Mouse (Mus musculus) hindbrain, embryonic 13.5 days (tissue): ENCODE data around the gene Gm10153. TPM values are rescaled to one million over a fixed set of nuclear protein-coding genes. Genes with fewer than 3 reads are reported as not detected.
"Not testable (repeated sequence)": the region's sequence is repeated elsewhere in the genome, so short reads cannot be mapped to it uniquely, and the experiment has no call there.

Experiments used
- ATAC-seq: fragments of 200-750 bp; cut with Nextera tagmentation; 2 replicates; pipeline ENCODE4 v1.8.0; 2017; ENCODE audit warnings: moderate TSS enrichment; ENCODE audit not compliant: low FRiP score
- H3K27ac ChIP-seq: fragments of 300-500 bp; sonication (generic); 2 replicates; pipeline ENCODE4 v1.5.1; 2015; ENCODE audit warnings: inconsistent platforms, mild to moderate bottlenecking, moderate library complexity
- H3K27me3 ChIP-seq: fragments of 300-500 bp; sonication (generic); 2 replicates; pipeline ENCODE4 v1.6.1; 2015; ENCODE audit warnings: mild to moderate bottlenecking, inconsistent platforms
- H3K36me3 ChIP-seq: fragments of 300-500 bp; sonication (generic); 2 replicates; pipeline ENCODE4 v1.6.1; 2015; ENCODE audit warnings: mild to moderate bottlenecking, inconsistent platforms
- H3K4me1 ChIP-seq: fragments of 300-500 bp; sonication (generic); replicated peaks from 2 replicates; pipeline ENCODE4 v1.6.1; 2015; ENCODE audit warnings: inconsistent platforms
- H3K4me2 ChIP-seq: fragments of 300-500 bp; sonication (generic); 2 replicates; pipeline ENCODE4 v1.6.1; 2015; ENCODE audit warnings: inconsistent platforms, mild to moderate bottlenecking, moderate library complexity
- H3K4me3 ChIP-seq: fragments of 300-500 bp; sonication (generic); 2 replicates; pipeline ENCODE4 v1.5.1; 2015; ENCODE audit warnings: mild to moderate bottlenecking, inconsistent platforms
- H3K9ac ChIP-seq: fragments of 300-500 bp; sonication (generic); 2 replicates; pipeline ENCODE4 v1.6.1; 2015; ENCODE audit warnings: mild to moderate bottlenecking, inconsistent platforms
- H3K9me3 ChIP-seq: fragments of 300-500 bp; sonication (generic); 2 replicates; pipeline ENCODE4 v1.6.1; 2016; ENCODE audit warnings: inconsistent platforms
- WGBS: fragments of 180-500 bp; shearing (Covaris S2); methylation state at CpG from one replicate; pipeline ENCODE4 v1.1.7; 2015; 5-methylcytosine and 5-hydroxymethylcytosine counted together
- polyA plus RNA-seq: library from polyadenylated mRNA; unstranded; fragments of >200 nt; fragmentation: Nextera tagmentation; extraction: Ambion mirVana; gene quantifications from 2 replicates; pipeline ENCODE4 v1.2.1, GENCODE M21; 2015

Gene Gm10153
- polyA plus RNA-seq: not detected in 2 replicates

GRCm38 (mm10) chr7:142190289-142190688 lies at the start of gene Gm10153:
TSS of gene Gm10153 (minus strand) at chr7:142190389.
- H3K4me1 ChIP-seq: no peaks in the 10 kb centered on the region
- no peak for ATAC-seq
- no peak within 1 kb of the TSS for H3K27ac ChIP-seq
- H3K9ac ChIP-seq: no peak within 1 kb of the TSS
- H3K4me2 ChIP-seq: no peak within 1 kb of the TSS
- no peak within 1 kb of the TSS for H3K4me3 ChIP-seq
- 0 out of 2 replicates have a peak, but pooled peaks cover 3% of the 10 kb centered on the region for H3K27me3 ChIP-seq
- H3K36me3 ChIP-seq: no peaks in the 10 kb centered on the region
- 57% methylated on average over 2 of the region's 2 CpGs for WGBS
- no peaks in the 10 kb centered on the region for H3K9me3 ChIP-seq

- H3K9me3 ChIP-seq: no peaks in the 10 kb centered on the region; the same call in 1 of the 2 replicates
- no peak overlapping the region for H3K9ac ChIP-seq
- H3K27ac ChIP-seq: no peak overlapping the region
- WGBS: 36% methylated on average over 1 of the region's 1 CpGs
- no peaks in the 10 kb centered on the region for H3K36me3 ChIP-seq
- no peak for ATAC-seq
- no peak overlapping the region for H3K4me3 ChIP-seq
- no peaks in the 10 kb centered on the region for H3K27me3 ChIP-seq
- no peak overlapping the region for H3K4me2 ChIP-seq
- no peaks in the 10 kb centered on the region for H3K4me1 ChIP-seq
These were observed 41.4 kb upstream of the Gm10153 start for GRCm38 (mm10) chr7:142231540-142231939.

GRCm38 (mm10) chr7:142229871-142230270 lies 39.7 kb upstream of the Gm10153 start, which contains the start of gene Krtap5-5:
TSS of gene Krtap5-5 (minus strand) at chr7:142229971.
- H3K27me3 ChIP-seq, H3K4me3 ChIP-seq, H3K9me3 ChIP-seq, H3K9ac ChIP-seq, H3K36me3 ChIP-seq, H3K4me1 ChIP-seq, H3K27ac ChIP-seq, H3K4me2 ChIP-seq, ATAC-seq: not testable (repeated sequence)
- 60% methylated on average over 3 of the region's 3 CpGs for WGBS

- 66% methylated on average over 2 of the region's 2 CpGs for WGBS
- no peaks in the 10 kb centered on the region for H3K9me3 ChIP-seq
- H3K4me3 ChIP-seq: no peak overlapping the region
- H3K4me2 ChIP-seq: no peak overlapping the region
- ATAC-seq: no peak
- H3K27ac ChIP-seq: no peak overlapping the region
- H3K36me3 ChIP-seq: no peaks in the 10 kb centered on the region
- no peaks in the 10 kb centered on the region for H3K27me3 ChIP-seq
- no peaks in the 10 kb centered on the region for H3K4me1 ChIP-seq
- H3K9ac ChIP-seq: no peak overlapping the region
These were observed 34.3 kb upstream of the Gm10153 start for GRCm38 (mm10) chr7:142224518-142224917.

GRCm38 (mm10) chr7:142212136-142212535 lies 21.9 kb upstream of the Gm10153 start:
- H3K9me3 ChIP-seq, H3K4me3 ChIP-seq, ATAC-seq, H3K27me3 ChIP-seq, H3K4me2 ChIP-seq, H3K36me3 ChIP-seq, H3K4me1 ChIP-seq, H3K27ac ChIP-seq, H3K9ac ChIP-seq: not testable (repeated sequence)
- 68% methylated on average over 1 of the region's 1 CpGs for WGBS

DNA sequence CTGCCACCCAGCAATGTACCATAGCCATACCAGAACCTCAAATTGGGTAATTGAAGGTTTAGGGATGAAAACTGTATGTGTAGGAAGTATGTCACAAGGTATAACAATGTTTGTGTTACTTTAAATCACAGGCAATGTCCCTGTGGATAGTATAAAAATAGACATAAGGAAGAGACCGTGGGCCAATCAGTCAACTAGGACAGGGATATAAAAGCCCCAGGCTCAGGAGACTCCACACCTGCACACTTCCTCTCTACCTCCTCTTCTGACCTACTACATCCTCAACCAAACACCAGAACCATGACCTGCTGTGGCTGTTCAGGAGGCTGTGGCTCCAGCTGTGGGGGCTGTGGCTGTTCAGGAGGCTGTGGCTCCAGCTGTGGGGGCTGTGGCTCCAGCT lies 21.4 kb upstream of the Gm10153 start, which contains the start of gene Gm7579:
Gene Gm7579, plus strand, starts transcription at position 301 of the 400 bp plus-strand sequence.
- no peak within 1 kb of the TSS for H3K27ac ChIP-seq
- H3K27me3 ChIP-seq: no peaks in the 10 kb centered on the region
- H3K4me3 ChIP-seq: no peak within 1 kb of the TSS
- no peaks in the 10 kb centered on the region for H3K9me3 ChIP-seq
- H3K4me2 ChIP-seq: no peak within 1 kb of the TSS
- ATAC-seq: no peak
- 67% methylated on average over 1 of the region's 1 CpGs for WGBS
- no peaks in the 10 kb centered on the region for H3K4me1 ChIP-seq
- no peak within 1 kb of the TSS for H3K9ac ChIP-seq
- H3K36me3 ChIP-seq: no peaks in the 10 kb centered on the region

DNA sequence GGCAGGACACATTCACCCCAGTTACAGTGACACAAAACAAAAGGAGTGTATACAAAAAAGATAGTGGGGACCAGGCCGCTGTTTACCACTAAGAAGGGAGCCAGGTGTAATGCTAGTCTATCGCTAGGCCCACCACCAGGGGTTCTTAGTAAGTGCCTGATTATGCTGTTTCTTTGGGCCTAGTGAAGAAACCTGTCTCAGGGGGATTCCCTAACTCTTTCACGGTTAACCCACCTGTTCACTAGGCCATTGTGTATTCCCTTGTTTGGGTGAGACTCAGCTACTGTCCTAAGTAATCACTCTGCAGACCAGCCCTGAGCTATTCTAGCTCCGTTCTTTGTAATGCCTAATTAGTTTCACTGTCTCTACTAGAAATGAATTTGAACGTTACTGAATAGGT lies 16.7 kb upstream of the Gm10153 start:
- H3K27ac ChIP-seq, H3K9ac ChIP-seq, H3K36me3 ChIP-seq, H3K4me3 ChIP-seq, H3K27me3 ChIP-seq, H3K4me1 ChIP-seq, ATAC-seq, H3K4me2 ChIP-seq, H3K9me3 ChIP-seq: not testable (repeated sequence)
- 80% methylated on average over 5 of the region's 5 CpGs for WGBS

GRCm38 (mm10) chr7:142205488-142205887 lies 15.3 kb upstream of the Gm10153 start:
- H3K4me2 ChIP-seq: no peak overlapping the region
- no peak overlapping the region for H3K4me3 ChIP-seq
- H3K27ac ChIP-seq: no peak overlapping the region
- H3K4me1 ChIP-seq: no peaks in the 10 kb centered on the region
- 0 out of 2 replicates have a peak, but pooled peaks cover 2% of the 10 kb centered on the region for H3K27me3 ChIP-seq
- no peaks in the 10 kb centered on the region for H3K9me3 ChIP-seq
- no peak overlapping the region for H3K9ac ChIP-seq
- no peak for ATAC-seq
- H3K36me3 ChIP-seq: no peaks in the 10 kb centered on the region

DNA sequence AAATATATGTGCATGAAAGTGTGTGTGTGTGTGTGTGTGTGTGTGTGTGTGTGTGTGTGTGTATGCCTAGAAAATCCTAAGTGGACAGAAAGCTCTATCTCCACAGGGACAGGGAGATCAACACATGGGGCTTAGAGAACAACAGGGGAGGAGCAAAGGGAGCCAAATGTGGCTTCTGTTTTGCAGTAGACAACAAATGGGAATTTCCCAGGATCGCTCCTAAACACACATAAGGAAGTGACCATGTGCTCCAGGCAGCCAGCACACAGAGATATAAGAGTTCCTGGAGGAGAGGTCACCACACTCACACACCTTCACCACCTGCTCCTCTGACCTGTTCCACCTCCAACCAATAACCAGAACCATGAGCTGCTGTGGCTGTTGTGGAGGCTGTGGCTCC lies 10.9 kb upstream of the Gm10153 start, which contains the start of gene Krtap5-3:
Gene Krtap5-3, plus strand, starts transcription at position 301 of the 400 bp plus-strand sequence.
- Histone ChIP-seq H3K4me3 (no peak within 1 kb of the TSS), H3K36me3 (no peaks in the 10 kb centered on the region), H3K4me1 (no peaks in the 10 kb centered on the region), H3K9ac (no peak within 1 kb of the TSS), H3K4me2 (no peak within 1 kb of the TSS), H3K27ac (no peak within 1 kb of the TSS), H3K9me3 (no peaks in the 10 kb centered on the region), H3K27me3 (0 out of 2 replicates have a peak, but pooled peaks cover 2% of the 10 kb centered on the region)
- WGBS: 69% methylated on average over 1 of the region's 1 CpGs
- ATAC-seq: no peak

- no peaks in the 10 kb centered on the region for H3K9me3 ChIP-seq
- WGBS: 84% methylated on average over 2 of the region's 2 CpGs
- H3K36me3 ChIP-seq: no peaks in the 10 kb centered on the region
- no peak for ATAC-seq
- H3K9ac ChIP-seq: no peak overlapping the region
- no peak overlapping the region for H3K4me2 ChIP-seq
- no peak overlapping the region for H3K27ac ChIP-seq
- H3K4me3 ChIP-seq: no peak overlapping the region
- no peaks in the 10 kb centered on the region for H3K4me1 ChIP-seq
- 0 out of 2 replicates have a peak, but pooled peaks cover 2% of the 10 kb centered on the region for H3K27me3 ChIP-seq
These were observed 8.6 kb upstream of the Gm10153 start for GRCm38 (mm10) chr7:142198748-142199147.

- H3K27ac ChIP-seq: no peak overlapping the region
- no peaks in the 10 kb centered on the region for H3K9me3 ChIP-seq
- 81% methylated on average over 2 of the region's 2 CpGs for WGBS
- H3K4me2 ChIP-seq: no peak overlapping the region
- 0 out of 2 replicates have a peak, but pooled peaks cover 3% of the 10 kb centered on the region for H3K27me3 ChIP-seq
- no peak overlapping the region for H3K9ac ChIP-seq
- H3K4me3 ChIP-seq: no peak overlapping the region
- H3K4me1 ChIP-seq: no peaks in the 10 kb centered on the region
- no peaks in the 10 kb centered on the region for H3K36me3 ChIP-seq
- ATAC-seq: no peak
These were observed 2.0 kb downstream of the Gm10153 start for GRCm38 (mm10) chr7:142188156-142188555.

DNA sequence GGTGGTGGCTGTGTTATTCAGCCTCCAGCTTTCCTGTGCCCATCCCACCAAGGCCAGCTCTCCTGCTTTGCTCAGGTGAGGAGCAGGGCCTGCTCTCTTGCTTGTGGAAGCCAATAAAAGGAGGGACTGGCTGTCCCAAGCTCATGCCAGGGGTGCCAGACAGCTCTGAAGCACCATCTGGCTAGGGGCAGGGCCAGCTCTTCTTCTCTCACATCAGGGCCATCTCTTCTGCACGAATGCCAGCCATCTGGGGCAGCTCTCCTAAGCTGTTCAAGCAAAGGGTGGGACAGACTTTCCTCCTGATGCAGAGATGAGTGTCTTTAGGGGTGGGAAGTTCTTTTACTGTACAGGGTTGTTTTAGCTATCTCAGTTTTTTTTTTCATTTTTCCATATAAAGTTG lies 9.2 kb downstream of the Gm10153 start:
- Histone ChIP-seq H3K9me3 (no peaks in the 10 kb centered on the region), H3K27me3 (no peaks in the 10 kb centered on the region), H3K36me3 (no peaks in the 10 kb centered on the region), H3K4me1 (no peaks in the 10 kb centered on the region), H3K4me2 (no peak overlapping the region), H3K4me3 (no peak overlapping the region), H3K9ac (no peak overlapping the region), H3K27ac (no peak overlapping the region)
- WGBS: 57% methylated on average over 1 of the region's 1 CpGs
- ATAC-seq: no peak

DNA sequence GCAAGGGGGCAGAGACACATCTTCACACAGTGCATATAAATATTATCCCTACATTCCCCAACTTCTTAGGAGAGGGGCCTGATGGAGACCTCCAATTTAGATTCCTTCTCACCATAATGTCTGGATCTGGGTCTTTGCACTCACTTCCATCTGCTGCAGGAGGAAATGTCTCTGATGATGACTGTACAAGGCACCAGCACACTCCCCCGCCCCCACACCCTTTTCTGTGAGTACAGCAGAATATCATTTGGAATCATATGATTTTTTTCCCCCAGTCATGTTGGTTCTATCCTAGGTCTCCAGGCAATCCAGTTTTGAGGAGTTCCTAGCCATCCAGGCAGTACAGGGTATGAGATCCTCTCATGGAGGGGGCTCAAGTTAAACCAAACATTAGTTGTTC lies 11.5 kb downstream of the Gm10153 start:
- H3K9ac ChIP-seq: no peak overlapping the region
- H3K4me1 ChIP-seq: no peaks in the 10 kb centered on the region
- H3K27me3 ChIP-seq: no peaks in the 10 kb centered on the region
- 97% methylated on average over 1 of the region's 1 CpGs for WGBS
- no peak overlapping the region for H3K27ac ChIP-seq
- H3K4me3 ChIP-seq: no peak overlapping the region
- ATAC-seq: no peak
- no peaks in the 10 kb centered on the region for H3K9me3 ChIP-seq
- no peak overlapping the region for H3K4me2 ChIP-seq
- H3K36me3 ChIP-seq: no peaks in the 10 kb centered on the region
